Mouse (Mus musculus) embryo, embryonic 10.5 days (tissue): ENCODE results near the gene Sap25.
A peak's percentile ranks its signal among the peaks of the same experiment; 100 is the strongest.

Experiments
- DNase-seq: peaks from one replicate; pipeline ENCODE4 v3.0.0-alpha.2; 2015; ENCODE audit warnings: low spot score

Sap25 gene

DNA sequence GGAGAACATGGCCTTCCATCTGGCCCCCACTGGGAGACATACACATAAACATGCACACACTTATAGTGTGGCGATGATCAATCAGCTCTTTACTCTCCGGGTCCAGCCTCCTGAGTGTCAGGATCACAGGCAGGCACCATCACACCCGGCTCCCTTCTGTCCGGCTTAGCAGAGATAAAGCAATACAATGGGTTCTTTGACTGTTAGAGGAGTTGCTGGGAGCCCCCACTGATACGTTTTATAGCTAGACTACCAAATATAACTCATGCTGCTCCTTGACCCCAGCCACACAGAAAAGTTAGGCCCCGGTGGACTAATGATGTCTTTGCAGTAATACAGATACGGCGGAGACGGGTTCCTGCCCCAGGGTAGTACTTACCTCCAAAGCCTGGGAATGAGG, 21.9 kb downstream of the Sap25 start:
- DNase-seq = no peak

DNA sequence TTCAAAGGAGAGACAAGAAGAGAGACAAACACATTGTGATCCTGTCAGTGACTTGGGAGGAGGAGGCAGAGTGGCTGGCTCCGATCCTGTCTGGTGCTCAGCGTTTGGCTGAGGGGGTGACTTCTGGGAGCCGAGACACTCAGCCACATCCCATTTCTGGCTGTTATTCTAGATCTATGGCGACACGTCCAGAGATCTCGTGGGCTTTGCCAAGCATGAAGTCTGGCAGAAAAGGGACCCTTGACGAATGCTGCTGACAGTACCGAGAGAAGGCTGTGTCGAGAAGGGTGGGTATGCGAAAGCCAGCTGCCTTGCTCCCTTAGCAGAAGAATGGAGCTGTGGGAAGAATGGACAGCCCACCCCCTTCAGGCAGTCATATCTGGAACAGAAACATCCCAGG, 27.8 kb downstream of the Sap25 start:
- no peak for DNase-seq

DNA sequence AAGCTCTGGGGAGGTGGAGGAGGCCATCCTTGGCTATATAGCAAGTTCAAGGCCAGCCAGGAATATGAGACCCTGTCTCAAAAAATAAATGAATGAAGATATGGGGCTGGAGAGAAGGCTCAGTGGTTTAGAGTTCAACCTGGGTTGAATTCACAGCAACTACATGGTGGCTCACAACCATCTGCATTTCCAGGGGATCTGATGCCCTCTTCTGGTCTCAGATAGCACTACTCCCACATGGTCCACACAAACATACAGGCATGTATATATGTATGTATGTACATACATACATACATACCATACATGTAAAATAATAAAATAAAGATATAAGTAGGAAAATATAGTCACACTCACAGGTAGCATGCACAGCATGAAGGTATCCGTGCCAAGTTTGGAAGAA, 29.1 kb downstream of the Sap25 start:
- no peak for DNase-seq

DNA sequence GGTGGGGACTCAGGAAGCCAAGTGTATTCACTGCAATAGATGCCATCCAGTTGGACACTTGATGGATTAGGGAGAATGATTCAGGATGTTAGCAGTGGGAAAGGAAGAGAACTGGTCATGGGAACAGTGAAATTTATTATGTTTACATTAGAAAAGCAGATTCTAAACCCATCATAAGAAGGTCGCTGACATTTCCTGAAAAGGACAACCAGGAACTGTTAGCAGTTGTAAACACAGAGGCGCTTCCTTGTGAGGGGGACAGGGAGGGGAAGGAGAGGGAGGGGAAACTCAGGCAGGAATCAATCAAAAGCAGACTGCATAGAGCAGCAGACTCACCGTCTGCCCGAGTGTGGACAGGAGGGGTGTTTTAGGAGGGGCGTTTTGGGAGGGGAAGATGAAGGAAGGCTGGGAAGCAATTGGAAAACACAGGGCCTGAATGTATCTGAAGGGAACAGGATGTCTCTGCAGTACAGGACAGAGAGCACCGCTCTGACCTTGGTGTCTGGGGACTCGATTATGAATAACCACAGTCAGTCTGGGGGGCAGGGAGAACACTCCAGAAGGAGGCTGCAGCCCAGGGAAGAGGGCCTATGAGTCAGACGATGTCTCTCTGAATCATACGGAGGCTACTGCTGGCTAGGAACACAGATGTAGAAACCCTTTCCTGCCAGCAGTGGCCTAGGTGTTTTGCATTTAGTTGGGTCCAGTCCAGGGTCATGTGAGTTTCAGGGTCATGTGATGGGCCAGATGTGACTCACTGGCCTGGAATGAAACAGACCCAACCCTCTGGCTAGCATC, 30.5 kb downstream of the Sap25 start:
- peak; percentile 39 for DNase-seq

DNA sequence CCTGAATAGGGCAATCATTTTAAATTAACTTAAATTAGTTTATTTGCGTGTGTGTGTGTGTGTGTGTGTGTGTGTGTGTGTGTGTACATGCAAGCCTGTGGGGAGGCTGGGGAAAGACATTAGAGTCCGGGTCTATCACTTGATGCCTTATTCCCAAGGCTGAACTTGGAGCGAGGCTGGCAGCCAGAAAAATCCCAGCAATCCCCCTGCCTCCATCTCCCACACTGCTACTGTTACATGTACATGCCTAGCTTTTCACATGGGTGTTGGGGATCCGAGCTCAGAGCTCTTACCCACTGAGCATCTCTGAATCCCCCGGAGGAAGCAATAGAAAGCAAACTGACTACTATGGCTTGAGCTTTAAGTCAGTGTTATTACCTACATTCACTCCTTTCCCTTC, 31.2 kb downstream of the Sap25 start:
- no peak for DNase-seq

DNA sequence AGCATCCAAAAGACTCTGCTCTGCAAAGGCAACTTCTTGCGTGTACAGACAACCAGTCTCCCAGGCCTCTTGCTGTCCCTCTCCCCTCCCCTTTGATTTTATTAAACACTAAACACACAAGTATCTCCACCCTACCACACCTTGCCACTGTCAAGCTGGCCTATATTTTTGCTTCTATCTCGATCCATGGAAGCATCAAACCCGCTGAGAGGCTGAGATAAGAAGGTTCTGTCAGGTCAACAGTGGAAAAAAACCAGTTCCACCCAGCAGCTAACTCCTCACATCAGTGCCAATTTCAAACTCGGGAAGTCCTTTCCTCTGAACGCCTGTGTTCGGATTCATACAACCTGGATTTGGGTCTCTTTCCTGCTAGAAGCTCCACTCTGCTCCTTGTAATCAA, 31.9 kb downstream of the Sap25 start:
- no peak for DNase-seq

DNA sequence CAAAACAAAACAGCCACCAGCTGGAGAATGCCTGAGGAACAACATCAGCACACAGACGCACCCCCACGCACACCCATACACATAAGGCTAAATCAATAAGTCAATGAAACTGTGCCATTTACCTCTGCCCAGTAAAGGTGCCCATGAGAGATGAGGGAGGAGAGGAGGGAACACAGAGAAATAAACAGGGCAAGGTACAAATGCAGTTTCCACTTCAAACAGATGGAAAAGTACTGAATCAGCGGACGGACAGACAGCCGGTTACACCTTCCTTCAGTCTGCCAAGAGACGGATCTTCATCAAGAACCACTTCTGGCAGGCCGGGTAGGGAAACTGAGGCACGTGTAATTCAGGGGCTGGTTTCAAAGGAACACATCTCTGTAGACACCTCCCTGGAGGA, 33.7 kb downstream of the Sap25 start:
- DNase-seq = no peak

DNA sequence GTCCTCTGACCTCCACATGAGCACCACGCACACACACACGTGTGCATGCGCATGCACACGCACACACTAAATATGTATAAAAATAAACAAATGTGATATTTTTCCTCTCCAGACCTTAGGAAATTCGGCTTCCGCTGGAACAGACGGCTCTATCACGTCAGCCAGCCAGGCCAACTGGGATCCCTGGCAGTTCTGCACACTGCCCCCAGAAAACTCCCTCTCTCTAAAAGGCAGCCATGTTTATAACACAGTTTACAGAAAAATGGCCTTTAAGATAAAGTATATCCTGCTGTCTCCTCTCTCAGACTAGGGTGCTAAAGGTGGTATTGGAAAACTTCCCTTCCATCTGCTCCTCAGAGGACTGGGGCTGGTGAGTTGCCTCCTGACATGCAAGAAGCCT, 36.7 kb downstream of the Sap25 start:
- DNase-seq = no peak

DNA sequence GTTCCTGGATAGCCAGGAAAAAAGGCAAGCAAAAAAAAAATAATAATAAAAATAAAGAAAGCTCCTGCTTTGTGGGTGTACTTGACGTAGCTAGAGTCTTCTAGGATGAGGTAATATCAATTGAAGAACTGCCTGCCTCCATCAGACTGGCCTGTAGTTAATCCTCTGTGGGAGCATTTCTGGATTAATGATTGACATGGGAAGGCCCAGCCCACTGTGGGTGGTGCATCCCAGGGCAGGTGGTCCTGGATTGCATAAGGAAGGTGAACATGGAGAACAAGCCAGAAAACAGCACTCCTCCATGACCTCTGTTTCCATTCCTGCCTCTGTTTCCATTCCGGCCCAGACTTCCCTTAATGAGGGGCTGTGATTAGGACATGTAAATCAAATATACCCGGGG, 37.6 kb downstream of the Sap25 start:
- DNase-seq = no peak

DNA sequence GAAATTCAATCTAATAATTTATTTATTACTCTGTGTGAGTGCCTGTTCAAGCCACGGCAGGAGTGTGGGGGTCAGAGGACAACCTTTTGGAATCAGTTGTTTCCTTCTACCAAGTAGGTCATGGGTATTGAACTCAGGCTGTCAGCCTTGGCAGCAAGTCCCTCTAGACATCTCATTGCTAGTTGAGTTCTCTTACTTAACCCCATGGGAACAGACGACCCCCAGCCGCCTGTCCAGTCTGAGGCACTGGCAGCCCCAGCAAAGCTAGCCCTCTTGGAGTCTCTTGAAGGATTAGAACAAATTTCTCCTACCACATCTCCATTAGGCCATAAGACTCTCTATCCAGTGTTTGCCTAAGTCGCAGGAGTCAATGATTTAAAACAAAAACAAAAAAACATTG, 38.6 kb downstream of the Sap25 start:
- DNase-seq = no peak

DNA sequence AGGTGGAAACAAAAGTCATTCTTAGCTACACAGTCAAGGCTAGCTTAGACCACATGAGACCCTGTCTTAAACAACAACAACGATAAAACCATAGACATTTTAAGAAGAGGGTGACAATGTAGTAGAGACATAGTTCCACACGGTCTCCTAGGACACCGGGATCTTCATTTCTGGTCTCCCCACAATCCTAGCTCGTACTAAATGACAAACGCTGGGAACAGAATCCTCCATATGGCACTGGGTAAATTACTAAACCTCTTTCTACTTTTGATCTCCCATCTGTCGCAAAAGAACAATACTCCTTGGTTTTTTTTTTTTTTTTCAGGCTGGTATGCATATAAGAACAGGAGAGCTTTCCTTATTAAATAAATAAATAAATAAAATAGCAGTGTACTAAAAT, 41.4 kb downstream of the Sap25 start:
- DNase-seq = no peak

DNA sequence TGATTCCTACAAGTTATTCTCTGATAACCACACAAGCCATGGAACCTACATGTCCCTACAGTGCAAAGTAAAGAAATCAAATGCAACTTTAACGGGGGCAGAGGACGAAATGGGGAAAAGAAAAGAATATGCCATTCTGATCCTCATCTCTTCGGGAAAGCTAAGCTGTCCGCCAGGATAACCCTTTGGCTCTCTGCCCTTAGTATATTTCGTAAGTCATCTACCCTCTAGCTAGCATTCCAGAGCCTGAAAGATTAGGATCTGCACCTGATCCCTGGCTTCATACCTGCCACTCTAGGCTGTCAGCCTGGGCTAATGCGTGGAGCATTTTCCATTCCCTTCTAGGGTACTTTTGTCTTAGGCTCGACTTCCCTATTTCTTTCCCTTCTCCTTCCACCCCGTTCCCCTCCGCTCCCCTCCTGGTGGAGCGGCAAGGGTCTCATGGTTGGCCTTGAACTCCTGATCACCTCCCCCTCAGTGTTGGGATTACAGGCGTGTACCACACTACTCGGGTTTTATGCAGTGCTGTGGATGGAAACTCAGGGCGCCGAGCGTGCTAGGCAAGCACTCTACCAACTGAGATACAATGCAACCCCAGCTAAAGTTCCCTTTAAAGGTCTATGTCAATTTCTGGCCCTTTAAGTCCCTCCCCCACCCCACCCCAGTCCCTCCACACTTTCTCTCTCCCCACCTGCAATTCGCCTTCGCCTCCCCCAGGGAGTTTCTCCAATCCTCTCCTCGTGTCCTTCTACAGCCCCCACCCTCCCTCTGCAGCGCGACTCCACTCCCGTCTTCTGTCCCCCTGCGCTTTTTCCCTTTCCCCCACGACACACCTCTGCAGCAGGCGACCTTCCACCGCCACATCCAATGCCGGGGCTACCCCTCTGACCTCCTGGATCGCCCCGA, 42.5 kb downstream of the Sap25 start:
- DNase-seq = no peak

DNA sequence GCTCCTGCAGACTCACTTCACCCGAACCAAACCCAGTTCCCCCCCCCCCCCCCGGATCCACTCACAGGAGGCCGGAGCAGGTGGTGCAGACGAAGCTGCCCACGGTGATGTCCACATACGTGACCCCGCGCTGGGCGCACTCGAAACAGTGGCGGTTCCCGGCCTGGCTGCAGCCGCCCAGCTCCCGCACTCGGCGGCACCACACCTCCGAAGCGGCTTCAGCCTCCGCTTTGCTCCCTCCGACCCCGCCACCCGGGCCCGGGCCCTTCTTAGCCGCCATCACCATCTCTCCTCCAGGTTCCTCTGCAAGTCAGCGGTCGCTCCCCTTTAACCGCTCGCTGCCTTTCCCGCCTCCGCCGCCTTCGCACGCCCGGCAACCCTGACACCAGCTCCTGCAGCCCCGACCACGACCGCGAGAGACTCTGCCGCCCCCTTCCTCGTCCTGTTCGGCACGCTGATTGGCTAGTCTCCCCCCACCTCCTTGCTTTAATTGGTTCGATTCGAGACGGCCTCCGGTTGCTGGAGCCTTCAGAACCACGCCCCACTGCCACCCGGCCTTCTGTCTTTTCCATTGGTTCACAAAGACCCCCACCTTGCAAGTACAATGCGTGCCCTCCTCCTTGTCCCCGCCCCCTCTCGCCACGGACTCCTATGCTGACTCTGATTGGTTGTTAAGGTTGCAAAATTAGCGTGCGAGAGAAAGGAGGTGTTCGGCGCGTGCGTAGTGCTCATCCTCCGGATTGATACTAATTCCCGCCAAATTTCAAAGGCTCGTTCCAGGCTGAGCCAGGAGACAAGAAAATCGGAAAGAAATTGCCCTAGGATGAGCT, 43.4 kb downstream of the Sap25 start, which contains the start of gene Agfg2:
Gene Agfg2, minus strand, starts transcription at position 433 of the 830 bp plus-strand sequence.
- DNase-seq = peak; percentile 100

DNA sequence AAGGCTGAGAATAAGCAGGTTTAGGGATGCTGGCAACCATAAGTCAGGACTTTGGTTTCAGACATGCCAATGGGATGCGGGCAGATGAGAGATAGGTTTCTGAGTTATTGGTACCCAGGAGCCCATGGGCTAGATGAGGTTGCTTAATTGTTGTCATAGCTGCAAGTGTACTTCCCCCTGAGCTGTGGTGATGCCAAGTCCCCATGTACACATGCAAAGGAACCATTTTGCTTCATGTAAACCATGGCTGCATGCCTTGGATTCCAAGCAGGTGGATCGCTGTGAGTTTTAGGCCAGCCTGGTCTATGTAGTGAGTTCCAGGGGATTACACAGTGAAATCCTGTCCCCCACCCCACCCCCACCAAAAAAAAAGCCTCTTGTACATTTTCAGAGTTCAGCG, 44.5 kb downstream of the Sap25 start:
- no peak for DNase-seq

DNA sequence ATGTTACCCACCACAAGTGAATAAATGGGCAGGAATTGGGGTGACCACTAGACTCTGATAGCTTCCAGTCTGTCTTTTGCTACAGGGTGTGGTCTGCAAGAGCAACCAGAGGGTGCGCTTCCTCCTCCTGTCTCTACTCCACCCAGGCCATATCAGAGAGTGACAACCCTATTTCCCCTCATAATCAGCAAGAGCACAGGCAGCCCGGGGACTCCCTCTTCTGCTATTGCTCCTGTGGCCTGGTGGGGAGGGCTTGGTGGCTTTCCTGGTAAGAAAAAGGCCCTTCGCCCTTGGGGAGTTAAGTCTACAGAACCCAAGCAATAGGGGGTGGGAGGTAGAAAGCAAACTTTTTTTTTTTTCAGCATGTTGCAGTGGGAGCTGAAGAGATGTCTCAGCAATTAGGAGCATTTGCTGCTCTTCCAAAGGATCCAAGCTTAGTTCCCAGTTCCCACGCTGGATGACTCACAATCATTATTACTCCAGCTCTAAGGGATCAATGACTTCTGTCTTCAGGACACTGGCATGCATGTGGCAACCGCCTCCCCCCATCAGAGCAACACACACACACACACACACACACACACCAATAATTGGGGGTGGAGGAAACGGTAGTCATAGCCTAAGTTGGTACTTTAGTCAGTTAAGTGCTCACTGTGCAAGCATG, 45.1 kb downstream of the Sap25 start:
- DNase-seq = no peak

DNA sequence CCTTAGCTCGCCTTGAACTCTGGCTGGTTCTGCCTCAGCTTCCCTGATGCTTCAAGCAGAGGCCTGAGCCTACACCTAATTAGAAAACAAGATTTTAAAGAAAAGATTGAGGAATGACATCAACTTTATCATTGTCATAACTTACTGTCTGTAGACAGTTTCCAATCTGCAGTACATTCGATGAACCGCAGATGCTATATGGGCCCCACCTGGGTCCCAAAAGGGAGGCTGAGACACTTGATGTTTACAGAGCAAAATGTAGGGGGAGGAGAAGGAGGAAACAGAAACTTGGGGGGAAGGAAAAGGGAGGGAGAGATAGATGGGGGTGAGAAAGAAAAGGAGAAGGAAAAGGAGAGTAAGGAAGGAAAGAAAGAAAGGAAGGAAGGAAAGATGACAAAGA, 48.8 kb downstream of the Sap25 start:
- no peak for DNase-seq

DNA sequence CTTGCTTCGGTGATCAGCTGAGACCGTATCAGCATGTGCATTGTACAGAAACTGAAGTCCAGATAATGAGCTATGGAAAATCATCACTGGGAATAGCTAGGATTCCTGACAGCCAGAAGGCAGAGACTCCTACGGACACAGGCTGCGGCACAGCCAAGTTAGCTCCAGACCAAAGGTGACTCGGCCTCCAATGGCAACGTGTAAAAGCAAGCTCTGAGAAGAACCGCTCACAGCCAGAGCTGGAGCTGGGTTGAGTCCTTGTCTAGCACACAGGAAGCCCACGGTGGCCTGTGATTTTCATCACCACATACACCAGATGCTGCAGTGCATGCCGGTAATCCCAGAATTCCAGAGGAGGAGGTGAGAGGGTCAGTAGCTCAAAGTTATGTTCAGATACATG, 49.4 kb downstream of the Sap25 start:
- DNase-seq = no peak

DNA sequence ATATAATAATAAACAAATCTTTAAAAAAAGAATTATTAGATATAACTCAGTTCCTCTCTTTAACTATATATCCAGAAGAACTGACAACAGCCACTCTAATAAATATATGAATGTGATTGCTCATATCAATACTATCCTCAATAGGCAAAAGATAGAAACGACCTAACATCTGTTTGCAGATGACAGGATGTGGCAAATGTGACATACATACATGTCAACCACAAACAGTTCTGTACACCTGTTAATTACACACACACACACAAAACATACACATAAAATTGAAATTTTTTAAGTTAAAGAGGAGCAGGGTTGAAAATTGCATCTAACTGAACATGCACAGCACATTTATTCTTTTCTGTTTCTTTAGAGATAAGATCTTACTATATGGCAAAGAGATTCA, 50.7 kb downstream of the Sap25 start:
- no peak for DNase-seq
